Mouse (Mus musculus) embryo, embryonic 9.5 days (tissue): ENCODE measurements around the gene Fer.
"Not testable (repeated sequence)": the region's sequence is repeated elsewhere in the genome, so short reads cannot be mapped to it uniquely, and the experiment has no call there.

Experiments used
- DNase-seq: peaks from one replicate; pipeline ENCODE4 v3.0.0-alpha.2; 2017; ENCODE audit errors: extremely low spot score

The Fer gene

DNA sequence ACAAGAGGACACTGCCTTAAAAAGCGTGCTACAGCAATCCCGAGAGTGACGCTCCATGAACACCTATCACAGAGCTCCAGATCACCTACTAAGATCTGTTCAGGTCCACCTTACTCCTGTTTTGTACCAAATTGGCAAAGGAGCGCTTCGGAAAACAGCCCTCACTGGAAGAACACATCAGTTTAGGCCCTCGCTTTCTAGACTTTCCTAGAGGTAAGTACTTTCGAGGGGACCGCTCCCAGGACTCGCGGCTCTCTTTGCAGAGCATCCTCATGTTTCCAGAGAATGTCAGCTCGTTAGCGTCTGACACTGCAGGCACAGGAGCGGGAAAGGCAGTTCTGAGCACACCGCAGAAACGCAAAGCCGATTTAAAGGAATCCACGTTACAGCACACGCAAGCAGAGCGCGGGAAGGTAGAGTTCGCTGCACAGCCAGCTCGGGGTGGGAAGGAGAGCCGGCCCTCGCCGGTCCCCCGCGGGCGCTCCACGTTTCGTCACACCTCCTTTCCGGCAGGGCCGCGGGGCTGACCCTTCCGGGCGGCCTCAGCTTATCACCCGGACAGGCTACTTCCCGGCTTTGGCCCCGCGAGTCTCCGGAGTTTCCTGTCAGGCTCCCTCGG is at the start of gene Fer:
Gene Fer, plus strand, starts transcription at position 51 of the 619 bp plus-strand sequence.
- no peak for DNase-seq

DNA sequence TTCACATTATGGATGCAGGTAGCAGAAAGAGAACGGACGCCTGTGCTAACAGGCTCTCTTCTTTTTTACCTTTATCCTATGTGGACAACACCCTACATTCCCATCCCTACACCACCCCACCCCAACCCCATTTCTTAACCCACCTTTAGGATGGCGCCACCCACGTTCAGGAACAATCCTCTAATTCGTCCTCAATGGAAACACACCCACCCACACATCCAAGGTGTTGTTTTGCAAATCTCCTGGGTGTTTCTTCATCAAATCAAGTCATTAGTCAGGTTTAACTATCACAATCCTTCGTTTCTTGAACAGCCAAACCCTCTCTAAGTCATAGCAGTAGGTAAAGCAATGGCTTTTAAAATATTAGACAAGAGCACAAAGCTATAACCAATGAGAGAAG is 49.3 kb upstream of the Fer start:
- DNase-seq: no peak

DNA sequence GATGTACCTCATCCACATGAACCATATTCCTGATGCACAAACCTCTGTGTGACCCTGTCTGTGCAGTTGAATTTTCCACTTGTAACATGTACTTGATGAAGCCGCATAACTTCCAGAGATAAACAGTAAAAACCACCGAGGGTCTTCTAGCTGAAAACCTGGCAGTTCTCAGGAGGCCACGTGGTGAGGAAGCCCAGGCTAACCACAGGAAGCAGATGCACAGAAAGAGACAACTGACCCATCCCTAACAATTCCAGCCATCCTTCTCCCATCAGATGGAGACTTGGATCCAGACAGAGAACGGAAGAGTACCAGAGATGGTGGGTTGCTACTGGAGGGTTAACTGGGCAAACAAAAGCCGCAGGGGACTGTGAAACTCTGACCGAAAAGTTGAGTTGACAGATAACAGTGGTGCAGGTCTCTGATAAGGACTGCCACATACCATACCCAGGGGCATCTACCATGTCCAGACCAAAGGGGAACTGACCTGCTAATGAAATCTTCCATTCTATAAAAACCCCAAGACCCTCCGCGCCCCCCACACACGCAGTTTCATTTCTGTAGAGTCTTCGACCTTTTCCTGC is 44.3 kb upstream of the Fer start:
- DNase-seq: no peak

DNA sequence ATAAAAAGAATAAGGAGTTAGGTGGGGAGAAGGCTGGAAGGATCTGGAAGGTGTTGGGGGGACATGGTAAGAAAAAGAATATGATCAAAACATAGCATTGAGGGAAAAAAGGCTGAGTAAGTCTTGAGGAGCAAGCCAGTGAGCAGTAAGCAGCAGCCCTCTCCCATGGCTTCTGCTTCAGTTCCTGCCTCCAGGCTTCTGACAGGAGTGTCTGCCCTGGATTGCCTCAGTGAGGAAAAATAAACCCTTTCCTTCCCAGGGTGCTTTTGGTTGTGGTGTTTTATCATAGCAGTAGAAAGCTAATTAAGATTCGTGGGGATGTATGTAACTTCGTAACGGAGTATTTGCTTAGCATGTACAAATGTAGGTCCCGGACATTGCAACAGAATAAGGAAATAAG is 38.7 kb upstream of the Fer start:
- DNase-seq: no peak

DNA sequence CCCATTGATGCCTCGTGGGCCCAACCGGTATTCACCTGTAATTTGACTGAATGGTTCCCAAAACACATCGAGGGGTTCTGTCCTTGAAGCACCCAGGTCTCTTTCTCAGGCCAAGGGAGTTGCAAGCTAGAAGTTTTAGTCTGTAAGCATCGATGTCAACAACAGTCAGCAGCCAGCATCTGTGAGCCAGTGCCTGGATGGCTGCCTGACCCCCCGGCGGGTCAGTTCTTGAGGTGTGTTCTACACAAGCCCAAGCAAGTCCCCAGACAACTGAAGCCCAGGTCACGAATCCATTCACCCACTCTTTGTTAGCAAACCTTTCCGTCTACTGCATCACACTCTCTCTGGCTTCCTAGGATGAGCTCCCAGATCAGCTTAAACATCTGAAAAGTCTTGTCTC is 36.7 kb upstream of the Fer start:
- DNase-seq: no peak

DNA sequence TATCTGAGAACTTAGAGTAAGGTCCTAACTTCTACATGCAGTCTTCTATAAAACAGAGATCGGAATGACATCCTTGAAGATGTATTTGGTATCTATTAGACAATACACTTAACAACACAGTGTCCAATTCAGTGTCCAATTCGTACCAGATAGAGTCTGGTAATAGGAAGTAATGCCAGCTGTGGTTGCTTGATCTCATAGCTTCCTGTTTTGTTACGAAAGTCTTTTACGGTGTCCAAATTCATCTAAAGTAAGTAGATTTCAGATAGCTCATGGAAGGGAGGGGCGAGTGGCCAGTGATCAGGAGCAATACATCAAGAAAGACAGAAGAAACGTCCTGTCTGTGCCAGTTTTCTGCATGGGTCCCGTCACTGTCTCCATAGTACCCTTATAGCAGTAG is 36.1 kb upstream of the Fer start:
- no peak for DNase-seq

DNA sequence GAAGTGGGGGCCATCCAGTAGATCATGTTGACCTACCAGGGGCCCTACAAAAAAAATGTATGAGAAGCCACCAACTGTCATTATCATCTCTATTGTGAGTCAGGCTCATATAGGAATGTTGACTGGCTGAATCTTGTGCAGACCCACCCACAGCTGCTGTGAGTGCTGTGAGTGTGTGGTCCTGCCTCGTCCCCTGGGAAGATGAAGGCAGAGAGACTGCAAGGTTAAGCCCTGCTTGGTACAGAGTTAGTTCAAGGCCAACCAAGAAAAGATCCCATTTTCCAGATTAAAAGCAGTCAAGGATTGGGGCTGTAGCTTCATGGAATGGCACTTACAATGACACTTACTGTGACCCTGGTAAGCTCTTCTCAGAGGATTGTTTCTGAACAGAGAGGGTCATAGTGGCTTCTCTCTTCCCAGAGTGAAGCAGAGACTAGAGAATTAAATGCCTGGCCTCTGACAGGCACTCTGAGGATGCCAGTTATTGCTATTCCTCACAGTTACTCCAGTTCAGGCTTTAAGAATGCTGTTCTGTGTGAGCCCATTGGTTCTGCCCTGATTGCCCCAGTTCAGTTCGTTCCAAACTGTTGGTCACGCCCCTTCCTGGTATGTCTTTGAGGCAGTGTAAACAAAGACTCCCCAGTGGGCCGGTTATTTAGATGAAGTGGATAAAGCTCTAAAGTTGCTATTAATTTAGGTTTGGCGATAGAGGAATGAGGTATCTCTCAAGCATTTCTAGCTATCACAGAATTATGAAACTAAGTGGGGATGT is 34.1 kb upstream of the Fer start:
- DNase-seq: no peak

DNA sequence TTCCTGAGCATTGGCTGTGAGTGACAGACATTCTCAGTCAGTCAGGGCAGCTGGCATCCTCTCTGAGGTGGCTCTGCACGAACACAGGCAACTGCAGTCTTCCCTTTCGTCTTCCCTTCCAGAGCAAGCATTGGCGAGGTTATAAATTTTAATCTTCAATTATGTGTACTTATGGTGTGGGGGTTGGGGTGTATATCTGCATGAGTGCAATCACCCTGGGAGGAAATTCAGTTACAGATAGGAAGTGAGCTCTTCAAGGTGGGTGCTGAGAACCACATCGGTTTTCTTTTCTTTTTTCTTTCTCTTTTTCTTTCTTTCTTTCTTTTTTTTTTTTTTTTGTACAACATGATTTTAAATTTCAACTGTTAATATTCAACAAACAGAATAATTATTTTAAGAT is 31.3 kb upstream of the Fer start:
- DNase-seq: no peak

DNA sequence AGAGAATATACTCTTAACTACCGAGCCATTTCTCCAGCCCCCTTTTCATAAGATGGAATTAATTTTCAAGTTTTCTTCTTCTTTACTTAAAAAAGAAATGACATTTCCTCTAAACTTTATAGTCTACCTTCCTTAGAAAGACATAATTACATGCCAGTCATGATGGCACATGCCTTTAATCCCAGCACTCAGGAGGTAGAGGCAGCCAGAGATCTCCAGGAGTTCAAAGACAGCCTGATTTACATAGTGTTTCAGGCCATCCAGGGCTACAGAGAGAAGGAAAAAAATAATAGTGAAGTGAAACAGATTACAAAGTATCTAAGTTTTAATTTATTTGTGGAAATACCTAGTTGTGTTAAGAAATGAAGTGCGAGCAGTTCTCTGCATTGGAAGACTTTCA is 26.6 kb upstream of the Fer start:
- no peak for DNase-seq

DNA sequence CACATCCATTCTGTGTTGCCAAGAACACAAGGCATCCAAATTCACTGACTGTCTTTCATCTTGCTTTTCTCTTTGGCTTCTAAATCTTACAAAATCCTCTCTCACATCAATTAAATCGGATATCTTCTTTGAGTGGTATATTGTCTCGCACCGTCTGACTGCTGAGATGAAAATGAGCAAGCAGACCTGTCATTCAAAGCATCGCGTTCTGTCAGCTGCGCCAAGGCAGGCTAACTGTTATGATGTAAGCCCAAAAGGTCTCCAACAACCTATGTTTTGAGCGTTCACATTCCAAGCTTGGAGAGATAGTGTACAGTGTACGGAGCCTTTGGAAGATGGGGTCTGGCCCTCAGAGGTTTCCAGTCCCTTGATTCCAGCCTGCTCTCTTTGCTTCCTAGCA is 26.2 kb upstream of the Fer start:
- DNase-seq: no peak

DNA sequence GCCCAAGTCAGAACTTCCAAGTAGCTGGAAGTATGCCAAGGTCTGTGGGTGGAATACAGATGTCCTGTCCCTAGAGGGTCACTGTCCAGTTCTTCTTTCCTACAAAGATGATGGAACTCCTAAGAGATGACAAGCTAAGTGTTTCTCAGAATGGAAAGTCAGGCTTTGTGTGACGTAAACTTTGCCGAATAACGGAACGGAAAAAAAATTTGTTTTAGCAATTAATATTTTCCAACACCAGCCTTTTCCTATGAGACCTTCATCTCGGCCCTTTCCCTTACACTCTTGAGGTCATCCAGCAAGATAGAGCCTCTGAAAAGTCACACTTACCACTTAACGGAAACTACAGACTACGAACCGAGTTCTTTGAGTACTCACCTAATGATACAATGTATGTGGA is 24.7 kb upstream of the Fer start:
- DNase-seq: no peak

DNA sequence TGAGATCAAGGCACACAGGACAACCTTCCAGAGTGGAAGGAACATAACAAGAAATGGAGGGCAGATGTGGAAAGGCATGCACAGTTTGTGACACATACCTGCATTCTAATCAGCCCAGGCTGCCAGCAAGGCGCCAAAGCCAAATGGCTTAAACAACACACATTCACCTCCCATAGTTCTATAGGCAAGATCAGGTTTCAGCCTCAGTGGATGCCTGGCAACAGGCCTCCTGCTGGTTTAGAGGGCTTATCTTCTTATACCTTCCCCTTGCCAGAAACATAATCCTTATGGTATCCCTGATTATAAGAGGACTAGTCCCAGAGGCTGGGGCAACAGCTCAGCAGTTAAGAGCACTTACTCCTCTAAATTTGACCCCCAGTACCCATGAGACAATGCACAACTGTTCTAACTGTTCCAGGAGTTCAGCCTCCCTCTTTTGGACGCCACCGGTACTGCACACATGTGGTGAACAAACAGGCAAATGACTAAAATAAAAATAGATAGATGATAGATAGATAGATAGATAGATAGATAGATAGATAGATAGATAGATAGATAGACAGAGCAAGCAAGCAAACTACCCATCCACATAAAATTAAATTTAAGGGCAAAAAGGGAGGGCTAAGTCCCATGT is 23.1 kb upstream of the Fer start:
- DNase-seq: no peak

DNA sequence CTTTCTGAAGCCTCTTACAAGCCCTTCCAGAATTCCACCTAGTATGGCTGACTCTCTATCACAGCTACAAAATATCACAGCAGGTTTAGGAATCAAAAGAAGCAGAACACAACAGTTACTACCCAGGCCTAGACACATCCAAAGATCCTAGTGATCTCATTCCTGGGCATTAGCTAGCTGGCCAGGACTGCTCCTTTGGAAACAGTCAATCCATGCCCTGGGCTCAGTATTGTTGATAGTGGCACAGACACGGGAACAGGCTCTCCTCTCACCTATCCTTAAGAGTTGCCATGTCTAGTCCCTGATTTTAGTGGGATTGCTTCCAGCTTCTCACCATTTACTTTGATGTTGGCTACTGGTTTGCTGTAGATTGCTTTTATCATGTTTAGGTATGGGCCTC is 20.6 kb upstream of the Fer start:
- no peak for DNase-seq

DNA sequence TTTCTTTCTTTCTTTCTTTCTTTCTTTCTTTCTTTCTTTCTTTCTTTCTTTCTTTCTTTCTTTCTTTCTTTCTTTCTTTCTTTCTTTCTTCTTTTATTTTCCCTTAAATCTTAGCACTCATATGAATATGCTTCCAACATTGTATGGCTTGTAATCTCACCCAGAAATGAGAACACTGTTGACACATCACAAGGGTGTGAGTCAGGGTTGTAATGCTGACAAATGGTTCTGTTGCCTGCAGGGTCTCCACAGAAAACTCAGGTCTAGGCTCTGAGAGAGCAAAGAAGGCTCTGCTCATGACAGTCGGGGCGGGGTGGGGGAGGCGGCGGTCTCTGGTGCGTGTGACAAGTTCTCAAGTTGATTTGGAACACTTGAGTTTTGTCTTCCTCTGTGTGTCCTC is 17.9 kb upstream of the Fer start:
- no peak for DNase-seq

DNA sequence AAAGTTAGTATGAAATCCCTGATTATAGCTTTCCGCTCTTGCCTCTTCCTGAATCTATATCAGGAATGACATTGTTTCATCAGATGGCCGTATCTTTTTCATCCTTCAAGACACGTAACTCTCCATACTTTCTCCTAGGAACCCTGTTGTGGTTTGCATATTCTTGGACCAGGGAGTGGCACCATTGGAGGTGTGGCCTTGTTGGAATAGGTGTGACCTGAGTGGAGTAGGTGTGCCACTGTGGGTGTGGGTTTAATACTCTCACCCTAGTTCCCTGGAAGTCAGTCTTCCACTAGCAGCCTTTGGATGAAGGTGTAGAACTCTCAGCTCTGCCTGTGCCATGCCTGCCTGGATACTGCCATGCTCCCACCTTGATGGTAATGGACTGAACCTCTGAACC is 17.1 kb upstream of the Fer start:
- DNase-seq: not testable (repeated sequence)

DNA sequence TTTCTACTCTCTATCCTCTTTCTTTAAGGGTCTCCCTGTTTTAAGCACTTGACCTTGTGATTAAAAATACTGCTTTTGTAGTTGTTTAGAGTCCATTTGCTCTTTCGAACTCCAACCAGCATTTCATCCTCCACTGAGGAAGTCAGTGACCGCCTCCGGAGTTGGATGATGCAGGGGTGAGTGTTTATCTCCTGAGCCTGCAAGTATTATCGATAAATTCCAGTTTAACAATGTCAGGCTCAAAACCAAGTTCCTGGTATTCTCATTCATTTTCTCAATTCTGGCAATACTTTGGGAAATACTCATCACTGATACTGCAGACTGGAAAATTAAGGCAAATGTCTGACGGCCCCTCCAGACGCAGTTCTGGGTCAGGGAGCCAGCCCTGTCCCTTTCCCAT is 13.7 kb upstream of the Fer start:
- no peak for DNase-seq

DNA sequence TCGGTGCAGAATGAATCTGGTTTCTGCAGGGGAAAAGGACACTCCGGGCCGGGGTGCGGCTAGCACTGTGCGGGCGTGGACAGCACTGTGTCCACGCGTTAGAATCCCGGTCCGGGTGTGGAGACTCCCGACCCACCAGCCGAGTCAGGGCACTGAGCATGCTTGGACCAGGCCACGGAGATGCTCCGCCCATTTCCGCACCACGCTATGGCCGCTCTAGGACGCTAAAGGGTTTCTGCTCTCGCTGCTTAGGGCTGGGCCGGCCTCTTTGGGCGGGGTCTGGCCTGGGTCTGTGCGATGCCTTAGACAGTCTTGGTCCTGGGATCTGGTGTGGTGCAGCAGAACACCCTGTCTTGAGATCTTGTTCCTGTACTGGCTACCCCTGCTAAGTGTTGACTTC is 13.3 kb upstream of the Fer start:
- DNase-seq: peak; percentile 90

DNA sequence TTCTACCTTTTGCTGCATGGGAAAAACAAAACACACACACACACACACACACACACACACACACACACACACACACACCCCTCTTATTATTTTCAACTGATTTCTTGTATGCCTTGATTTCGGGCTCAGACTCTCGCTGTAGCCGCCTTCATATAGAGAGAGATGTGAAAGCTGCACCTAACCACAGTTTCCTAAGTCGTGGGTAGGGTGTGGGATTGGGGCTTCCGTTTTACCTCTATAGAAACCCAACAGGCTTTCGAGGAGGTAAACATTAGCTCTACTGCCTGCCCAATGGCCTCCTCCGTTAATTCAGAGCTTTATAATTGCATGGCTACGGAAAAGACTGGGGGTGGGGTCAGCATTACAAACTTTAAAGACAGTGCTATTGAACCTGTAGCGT is 12.8 kb upstream of the Fer start:
- no peak for DNase-seq

DNA sequence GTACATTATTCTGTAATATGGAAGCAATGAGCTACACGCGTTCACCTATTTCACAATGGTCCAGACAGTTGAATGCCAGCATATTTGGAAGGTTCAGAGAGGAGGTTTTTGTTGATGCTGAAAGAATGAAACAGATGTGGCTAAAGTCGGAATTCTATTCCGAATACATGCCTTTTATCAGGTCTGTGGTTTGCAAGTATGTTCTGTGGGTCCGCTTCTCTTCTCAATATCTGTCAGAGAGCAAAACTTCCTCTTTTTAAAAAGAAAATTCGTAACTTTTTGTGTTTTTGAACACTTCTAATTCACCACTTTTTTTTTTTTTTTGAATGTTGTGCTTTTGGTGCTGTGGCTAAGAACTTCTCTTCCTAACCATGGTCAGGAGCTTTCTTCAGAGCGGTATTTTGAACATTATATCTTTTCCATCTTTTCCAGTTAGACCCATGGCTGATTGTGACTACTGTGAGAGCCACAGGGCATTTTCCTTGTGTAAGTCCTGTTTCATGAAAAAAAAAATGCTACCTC is 5.8 kb upstream of the Fer start:
- DNase-seq: no peak

DNA sequence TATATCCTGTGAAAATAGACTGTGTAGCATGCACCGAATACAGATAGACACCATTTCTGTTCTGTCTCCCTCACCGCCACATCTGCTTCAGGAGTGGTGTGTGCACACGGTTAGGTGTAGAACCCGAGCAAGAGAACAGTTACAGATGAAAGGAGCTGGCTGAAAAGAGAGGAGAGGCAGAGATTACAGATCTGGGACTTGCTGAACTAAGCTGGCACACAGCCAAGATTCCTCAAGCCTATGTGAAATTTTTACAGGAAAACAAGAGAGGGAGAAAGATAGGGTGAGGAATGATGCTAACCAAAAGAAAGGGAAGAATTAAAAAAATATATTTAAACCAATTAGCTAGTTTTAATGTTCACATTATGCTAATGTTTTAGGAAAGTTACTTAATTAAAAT is 1.9 kb upstream of the Fer start:
- DNase-seq: no peak

DNA sequence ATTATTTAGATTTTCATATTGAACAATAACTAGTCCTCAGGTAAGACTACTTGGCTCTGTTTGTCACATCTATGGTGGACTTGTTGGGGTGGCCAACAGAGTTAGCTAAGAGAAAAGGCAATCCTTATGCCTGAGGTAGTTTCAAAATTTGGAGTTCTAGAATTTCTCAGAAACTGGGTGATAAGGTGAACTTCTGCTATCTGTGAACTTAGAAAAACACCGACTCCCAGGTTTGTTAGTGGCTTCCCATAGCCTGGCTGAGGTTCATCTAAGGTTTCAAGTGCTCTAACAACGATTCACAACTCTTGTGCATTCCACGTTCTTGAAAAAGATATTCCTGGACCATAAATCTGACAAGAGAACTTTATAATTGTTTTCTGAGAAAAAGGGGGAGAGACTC is 463 bp upstream of the Fer start:
- no peak for DNase-seq

DNA sequence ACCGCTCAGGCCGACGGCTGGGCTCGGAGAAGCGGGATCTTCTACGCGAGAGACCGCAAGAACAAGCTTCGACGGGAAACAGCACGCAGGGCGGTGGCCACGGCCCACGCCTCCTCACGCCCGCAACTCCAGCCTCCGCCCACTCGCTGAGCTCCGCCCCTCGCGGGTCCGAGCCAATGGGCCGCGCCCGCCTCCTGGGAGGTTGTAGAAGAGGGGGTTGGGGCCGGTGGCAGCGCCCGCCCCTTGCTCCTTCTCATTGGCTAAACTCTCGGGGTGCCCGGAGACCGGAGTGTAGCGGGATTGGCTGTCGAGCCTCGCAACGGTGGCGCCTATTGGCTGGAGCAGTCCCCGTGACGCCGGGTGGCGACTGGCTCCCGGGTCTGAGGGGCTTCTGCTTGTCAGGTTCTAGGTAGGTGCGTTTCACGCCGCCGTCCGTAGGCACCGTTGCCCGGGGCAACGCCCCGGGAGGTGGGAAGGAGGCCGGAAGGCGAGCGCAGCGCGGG is 836 bp downstream of the Fer start, which contains the start of gene A930002H24Rik:
Gene A930002H24Rik, minus strand, starts transcription at position 145 of the 503 bp plus-strand sequence.
- peak; percentile 98 for DNase-seq
